Mouse (Mus musculus) kidney, adult 2 months (tissue): ENCODE measurements around the gene Mettl21a. TPM values are rescaled to one million over a fixed set of nuclear protein-coding genes. Genes with fewer than 3 reads are reported as not detected.
A peak's percentile ranks its signal among the peaks of the same experiment; 100 is the strongest.

Experiments
- DNase-seq: peaks from one replicate; pipeline ENCODE4 v3.0.0; 2021
- H3K27ac ChIP-seq: fragments of 200-500 bp; 2 replicates; pipeline ENCODE4 v1.5.1; 2012; ENCODE audit warnings: low read depth, low read length, control low read depth, inconsistent platforms; ENCODE audit not compliant: insufficient read depth
- H3K27me3 ChIP-seq: fragments of 200-500 bp; replicated peaks from 2 replicates; pipeline ENCODE4 v1.6.1; 2012; ENCODE audit warnings: mild to moderate bottlenecking, moderate library complexity, low read length, inconsistent platforms; ENCODE audit not compliant: control insufficient read depth, insufficient read depth
- H3K36me3 ChIP-seq: fragments of 200-500 bp; 2 replicates; pipeline ENCODE4 v1.6.1; 2012; ENCODE audit warnings: mild to moderate bottlenecking, moderate library complexity, low read length, inconsistent platforms; ENCODE audit not compliant: control insufficient read depth, insufficient read depth
- H3K4me1 ChIP-seq: fragments of 200-500 bp; 2 replicates; pipeline ENCODE4 v1.6.1; 2011; ENCODE audit warnings: low read length; ENCODE audit not compliant: control insufficient read depth, insufficient read depth
- H3K4me3 ChIP-seq: fragments of 200-500 bp; 2 replicates; pipeline ENCODE4 v1.5.1; 2011; ENCODE audit warnings: mild to moderate bottlenecking, low read depth, low read length, control low read depth; ENCODE audit not compliant: insufficient read depth
- CTCF ChIP-seq: fragments of 200-500 bp; conservative IDR thresholded peaks from 2 replicates; pipeline ENCODE4 v1.5.1; 2011; ENCODE audit warnings: low read depth, mild to moderate bottlenecking, control low read depth, low read length, moderate library complexity, mixed read lengths; ENCODE audit not compliant: insufficient read depth, insufficient read length
- POLR2A ChIP-seq: fragments of 200-500 bp; IDR thresholded peaks from one replicate; pipeline ENCODE4 v1.6.1; 2011; ENCODE audit warnings: low read depth, low read length, control low read depth
- WGBS: fragments of 180-500 bp; shearing (Covaris S2); methylation state at CpG from one replicate; pipeline ENCODE4 v1.1.7; 2018; 5-methylcytosine and 5-hydroxymethylcytosine counted together
- polyA plus RNA-seq: library from polyadenylated mRNA; depleted of rRNA; stranded (reverse); fragments of >200 nt; gene quantifications from 2 replicates; pipeline ENCODE4 v1.2.3, GENCODE M21; 2012

The Mettl21a gene
- polyA plus RNA-seq, 1 experiment, result 9.6 TPM

DNA sequence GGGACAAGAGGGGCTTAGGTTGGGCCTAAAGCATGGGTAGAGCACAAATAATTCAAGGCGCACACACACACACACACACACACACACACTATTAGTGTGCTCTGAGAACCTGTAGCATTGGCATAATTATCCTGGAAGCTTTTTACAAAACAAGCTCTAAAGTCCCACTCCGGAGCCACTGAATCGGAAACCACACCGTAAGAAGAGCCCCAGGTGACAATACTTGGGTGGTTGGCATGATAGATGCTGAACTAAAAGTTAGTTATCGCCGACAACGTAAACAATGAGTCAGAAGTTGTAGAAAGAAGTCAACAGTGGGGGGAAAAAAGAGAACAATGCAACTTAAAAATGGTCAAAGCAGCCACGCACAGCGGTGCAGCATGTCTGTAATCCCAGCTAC is 2.7 kb downstream of the Mettl21a start:
- H3K36me3 ChIP-seq, result no peaks in the 10 kb centered on the region
- DNase-seq, result no peak
- WGBS, result 86% methylated on average over 9 of the region's 9 CpGs
- no peak overlapping the region for H3K4me3 ChIP-seq
- TF ChIP-seq CTCF (no peak), POLR2A (no peak)
- no peaks in the 10 kb centered on the region; the same call in 1 of the 2 replicates for H3K4me1 ChIP-seq
- H3K27ac ChIP-seq, result no peak overlapping the region
- H3K27me3 ChIP-seq, result no peaks in the 10 kb centered on the region

- no peak for TF ChIP-seq POLR2A
- TF ChIP-seq CTCF, result no peak
- DNase-seq, result no peak
- Histone ChIP-seq H3K27me3 (no peaks in the 10 kb centered on the region), H3K4me3 (no peak overlapping the region), H3K27ac (no peak overlapping the region), H3K36me3 (no peaks in the 10 kb centered on the region), H3K4me1 (no peaks in the 10 kb centered on the region)
- WGBS, result 85% methylated on average over 9 of the region's 9 CpGs
Measured at GRCm38 (mm10) chr1:64609976-64610375, 7.1 kb downstream of the Mettl21a start.

GRCm38 (mm10) chr1:64609145-64609544 is 7.9 kb downstream of the Mettl21a start:
- Histone ChIP-seq H3K4me1 (no peaks in the 10 kb centered on the region), H3K4me3 (no peak overlapping the region), H3K27me3 (no peaks in the 10 kb centered on the region), H3K27ac (no peak overlapping the region), H3K36me3 (no peaks in the 10 kb centered on the region)
- DNase-seq, result no peak
- TF ChIP-seq POLR2A, result no peak
- TF ChIP-seq CTCF, result no peak
- 76% methylated on average over 4 of the region's 4 CpGs for WGBS

DNA sequence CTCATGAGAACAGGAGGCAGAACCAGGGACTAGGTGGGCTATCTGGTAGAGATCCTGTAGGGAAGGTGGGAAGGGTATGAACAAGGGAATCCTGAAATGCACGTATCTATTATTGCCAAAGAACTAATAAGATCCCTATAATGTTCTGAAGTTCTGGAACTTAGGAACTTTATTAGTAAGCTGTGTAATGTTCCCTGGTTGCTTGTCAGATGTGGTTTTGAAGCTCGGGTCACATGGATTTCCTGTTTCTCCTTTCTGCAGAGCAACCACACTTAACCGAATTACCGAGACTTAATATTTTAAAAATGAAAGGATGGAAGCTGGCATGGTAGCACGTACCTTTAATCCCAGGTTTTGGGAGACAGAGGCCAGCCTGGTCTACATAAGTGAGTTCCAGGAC is 13.7 kb downstream of the Mettl21a start:
- no peak overlapping the region for H3K27ac ChIP-seq
- no peaks in the 10 kb centered on the region for H3K27me3 ChIP-seq
- no peak for TF ChIP-seq POLR2A
- TF ChIP-seq CTCF, result no peak
- H3K4me3 ChIP-seq, result no peak overlapping the region
- DNase-seq, result no peak
- WGBS, result 86% methylated on average over 5 of the region's 5 CpGs
- no peaks in the 10 kb centered on the region for H3K4me1 ChIP-seq
- peaks cover 1% of the 10 kb centered on the region; the same call in 1 of the 2 replicates for H3K36me3 ChIP-seq

GRCm38 (mm10) chr1:64601242-64601842 is 15.7 kb downstream of the Mettl21a start:
- Histone ChIP-seq H3K27ac (no peak overlapping the region), H3K4me1 (no peaks in the 10 kb centered on the region), H3K27me3 (no peaks in the 10 kb centered on the region), H3K4me3 (no peak overlapping the region), H3K36me3 (peaks cover 1% of the 10 kb centered on the region; the same call in 1 of the 2 replicates)
- no peak for DNase-seq
- WGBS, result 74% methylated on average over 6 of the region's 6 CpGs
- TF ChIP-seq POLR2A (no peak), CTCF (no peak)

DNA sequence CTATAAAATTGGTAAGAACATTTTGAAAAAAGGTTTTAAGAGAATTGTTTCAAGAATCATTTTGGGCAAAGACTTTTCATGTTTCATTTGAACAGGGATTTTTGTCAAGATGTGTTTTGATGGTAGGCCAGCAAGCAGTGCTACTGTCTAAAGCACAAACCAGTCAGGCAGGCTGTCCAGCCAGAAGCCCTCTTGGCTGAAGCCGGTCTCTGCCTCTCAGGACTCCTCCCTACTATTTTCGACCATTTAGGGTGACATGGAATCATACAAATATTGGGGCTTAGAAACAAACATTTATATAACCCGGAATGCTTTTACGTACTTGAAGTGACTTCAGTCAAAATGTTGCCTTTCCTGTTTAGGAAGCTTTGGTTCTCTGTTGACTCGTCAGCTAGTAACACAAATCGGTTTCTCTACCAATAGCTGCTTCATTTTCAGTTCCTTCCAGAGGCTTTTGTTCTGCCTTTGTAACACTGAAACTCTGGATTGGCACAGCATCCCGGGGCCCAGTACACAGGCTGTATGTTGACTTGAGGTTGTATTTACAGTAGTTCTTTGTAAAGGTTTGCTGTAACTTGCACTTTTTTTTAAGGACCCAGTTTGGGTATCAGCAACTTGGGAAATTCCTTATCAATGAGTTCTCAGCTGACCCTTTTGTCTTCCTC is 16.5 kb downstream of the Mettl21a start:
- WGBS, result 81% methylated on average over 7 of the region's 7 CpGs

GRCm38 (mm10) chr1:64598926-64599325 is 18.1 kb downstream of the Mettl21a start:
- Histone ChIP-seq H3K4me1 (no peaks in the 10 kb centered on the region), H3K27me3 (no peaks in the 10 kb centered on the region), H3K36me3 (peaks cover 1% of the 10 kb centered on the region; the same call in 1 of the 2 replicates), H3K4me3 (no peak overlapping the region), H3K27ac (no peak overlapping the region)
- DNase-seq, result peak; percentile 25
- WGBS, result 48% methylated on average over 5 of the region's 5 CpGs
- TF ChIP-seq CTCF (no peak), POLR2A (no peak)

More for the DNA sequence above, 16.5 kb downstream of the Mettl21a start:
- no peak overlapping the region for H3K27ac ChIP-seq
- H3K4me3 ChIP-seq, result no peak overlapping the region
- no peak for DNase-seq
- H3K27me3 ChIP-seq, result no peaks in the 10 kb centered on the region
- H3K4me1 ChIP-seq, result no peaks in the 10 kb centered on the region
- H3K36me3 ChIP-seq, result peaks cover 1% of the 10 kb centered on the region; the same call in 1 of the 2 replicates
- TF ChIP-seq CTCF, result no peak
- TF ChIP-seq POLR2A, result no peak
